Mouse (Mus musculus) left cerebral cortex, postnatal 36 days (tissue): ENCODE measurements around the gene Ifit2. TPM values are rescaled to one million over a fixed set of nuclear protein-coding genes. Genes with fewer than 3 reads are reported as not detected.
"Not testable (repeated sequence)": the region's sequence is repeated elsewhere in the genome, so short reads cannot be mapped to it uniquely, and the experiment has no call there.

Source experiments
- DNase-seq, 2 experiments: peaks; one replicate each; pipeline ENCODE4 v3.0.0; 2021 to 2022; ENCODE audit warnings: low spot score in 2 of 2, mixed read lengths in 1 of 2
- intact Hi-C: fragments of 180-260 bp; cut with DNase I; formaldehyde crosslinking; loops from one replicate; pipeline ENCODE4 v1.15.1; 2025
- total RNA-seq, 2 experiments: library from RNA; stranded (reverse); gene quantifications; 2 replicates each; pipeline ENCODE4 v1.2.3; 2021

Ifit2 gene
- total RNA-seq, 2 experiments from 2014 or later = 7.2 to 7.8 TPM

DNA sequence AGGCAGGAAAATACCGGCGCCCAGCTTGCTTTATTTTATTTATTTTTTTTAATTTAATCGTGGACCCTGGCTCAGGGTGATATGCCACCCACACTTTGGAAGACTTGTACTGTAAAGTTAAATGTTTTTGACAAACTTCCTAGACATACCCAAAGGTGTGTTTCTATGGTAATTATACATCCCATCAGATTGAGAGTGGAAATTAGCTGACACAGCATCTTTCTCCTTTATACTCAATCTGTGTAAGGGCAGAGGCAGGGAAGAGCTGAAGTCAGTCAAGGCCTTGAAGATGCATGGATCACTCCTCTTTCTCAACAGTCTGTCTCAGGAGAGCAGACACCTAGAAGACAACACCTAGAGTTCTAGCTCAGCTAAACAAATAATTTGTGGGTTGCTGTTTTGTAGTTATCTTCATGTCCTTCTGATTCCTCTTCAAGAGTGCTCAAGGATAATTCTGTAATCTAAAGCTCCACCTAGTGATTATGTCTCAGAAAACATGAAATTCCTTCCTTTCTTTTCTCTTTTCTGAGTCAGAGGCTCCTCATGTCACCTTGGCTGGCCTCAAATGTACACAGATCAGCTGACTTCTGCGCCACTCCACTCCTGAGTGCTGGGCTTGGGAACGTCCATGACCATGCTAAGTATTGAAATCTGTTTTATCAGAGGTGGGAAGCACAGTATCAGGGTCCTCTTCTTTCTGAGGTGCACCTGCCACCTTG is 35.4 kb downstream of the Ifit2 start:
- DNase-seq, intact Hi-C loops: not testable (repeated sequence)

GRCm38 (mm10) chr19:34587898-34588692 is 37.6 kb downstream of the Ifit2 start:
- intact Hi-C loops = not testable (repeated sequence)

DNA sequence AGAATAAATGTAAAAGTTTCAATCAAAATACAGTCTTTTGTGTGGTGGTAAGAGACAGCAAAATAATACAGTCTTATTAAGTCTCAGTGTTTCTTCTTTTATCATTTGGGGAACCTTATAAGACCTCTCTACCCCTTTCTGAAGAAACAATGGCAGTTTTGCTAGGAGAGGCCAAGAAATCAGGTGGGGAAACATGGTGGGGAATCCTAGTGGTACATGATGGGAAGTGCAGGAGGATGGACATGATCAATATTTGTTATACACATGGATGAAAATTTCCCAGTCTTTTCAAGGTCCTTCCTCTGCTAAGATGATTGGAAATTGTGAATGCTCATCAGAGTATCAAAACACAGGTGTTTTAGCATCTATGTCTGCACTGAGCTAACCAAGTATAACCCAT is 38.5 kb downstream of the Ifit2 start:
- intact Hi-C loops = no loop called here
- no peak for DNase-seq

More at GRCm38 (mm10) chr19:34587898-34588692, 37.6 kb downstream of the Ifit2 start:
- DNase-seq = not testable (repeated sequence)

DNA sequence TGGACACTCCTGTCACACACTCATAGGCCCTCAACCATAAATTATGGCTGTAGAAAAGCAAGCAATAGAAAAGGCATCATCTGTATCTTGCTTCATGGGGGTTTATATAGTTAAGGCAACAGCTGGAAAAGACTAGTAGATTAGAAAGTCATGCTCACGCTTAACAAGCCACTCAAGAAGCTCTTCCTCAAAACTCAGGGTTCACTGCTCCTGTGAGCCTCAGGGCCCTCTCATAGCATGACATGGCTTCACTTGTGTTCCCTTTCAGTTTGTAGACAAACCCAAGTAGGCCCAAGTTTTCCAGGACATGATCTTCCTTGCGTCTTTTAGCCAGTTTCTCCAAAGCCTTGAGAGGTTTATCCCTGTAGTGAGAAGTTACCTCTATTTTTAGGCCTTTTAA is 43.0 kb downstream of the Ifit2 start:
- no peak for DNase-seq
- intact Hi-C loops = no loop called here

- intact Hi-C loops, DNase-seq: not testable (repeated sequence)
Observed at GRCm38 (mm10) chr19:34594523-34594922, 44.0 kb downstream of the Ifit2 start.

- intact Hi-C loops = no loop called here
Observed at GRCm38 (mm10) chr19:34596811-34597210, 46.3 kb downstream of the Ifit2 start.

DNA sequence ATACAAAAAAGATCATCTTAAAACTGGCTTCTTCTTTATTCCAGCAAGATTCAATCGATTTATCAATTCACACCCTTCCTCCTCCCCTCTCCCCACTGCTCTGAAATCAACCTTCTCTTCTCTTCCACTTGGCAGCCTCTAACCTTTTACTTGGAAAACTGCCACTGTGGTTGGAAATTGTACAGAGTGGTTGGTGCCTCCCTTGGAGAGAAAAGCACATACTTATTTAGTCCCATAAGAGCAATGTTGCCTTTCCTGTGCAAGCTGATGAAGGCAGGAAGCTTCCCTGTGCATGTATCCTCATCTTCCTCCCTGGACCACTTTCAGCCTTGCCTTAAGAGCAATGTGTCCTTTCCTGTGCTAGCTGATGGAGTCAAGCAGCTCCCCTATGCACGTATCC is 47.8 kb downstream of the Ifit2 start:
- DNase-seq = no peak
- intact Hi-C loops = no loop called here

More at GRCm38 (mm10) chr19:34596811-34597210, 46.3 kb downstream of the Ifit2 start:
- no peak for DNase-seq

GRCm38 (mm10) chr19:34599250-34599649 is 48.8 kb downstream of the Ifit2 start:
- DNase-seq, intact Hi-C loops: not testable (repeated sequence)

DNA sequence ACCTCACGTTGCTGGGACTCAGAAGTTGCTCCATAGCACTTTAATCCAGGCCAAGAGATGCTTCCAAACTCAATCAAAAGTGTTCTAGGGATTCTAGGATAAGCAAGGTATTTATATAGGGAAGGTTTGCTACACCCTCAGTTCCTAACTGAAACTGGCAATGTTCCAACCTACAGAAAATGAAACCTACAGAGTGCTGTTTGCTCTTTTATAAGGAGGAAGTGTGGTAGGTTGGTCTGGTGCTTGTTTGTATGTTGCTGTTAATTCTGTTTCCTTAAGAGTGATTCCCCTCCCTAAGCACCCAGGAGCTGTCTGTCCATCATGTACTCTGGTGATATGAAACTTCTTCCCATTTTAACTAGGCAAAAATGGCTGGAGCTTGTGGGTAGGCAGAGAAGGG is 51.4 kb downstream of the Ifit2 start, which contains the start of gene Ifit1bl1:
Ifit1bl1 (minus strand) TSS at position 69 of the 400 bp plus-strand sequence.
- DNase-seq, intact Hi-C loops: not testable (repeated sequence)

GRCm38 (mm10) chr19:34605472-34605871 is 55.0 kb downstream of the Ifit2 start:
- DNase-seq = no peak
- intact Hi-C loops = no loop called here

GRCm38 (mm10) chr19:34607237-34608051 is 57.0 kb downstream of the Ifit2 start, which contains the start of gene Ifit3b:
Gene Ifit3b, plus strand, starts transcription at chr19:34607970.
- DNase-seq, intact Hi-C loops: not testable (repeated sequence)

DNA sequence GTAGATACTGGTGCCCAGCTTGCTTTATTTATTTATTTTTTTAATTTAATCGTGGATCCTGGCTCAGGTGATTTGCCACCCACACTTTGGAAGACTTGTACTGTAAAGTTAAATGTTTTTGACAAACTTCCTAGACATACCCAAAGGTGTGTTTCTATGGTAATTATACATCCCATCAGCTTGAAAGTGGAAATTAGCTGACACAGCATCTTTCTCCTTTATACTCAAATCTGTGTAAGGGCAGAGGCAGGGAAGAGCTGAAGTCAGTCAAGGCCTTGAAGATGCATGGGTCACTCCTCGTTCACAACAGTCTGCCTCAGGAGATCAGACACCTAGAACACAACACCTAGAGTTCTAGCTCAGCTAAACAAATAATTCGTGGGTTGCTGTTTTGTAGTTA is 59.6 kb downstream of the Ifit2 start:
- DNase-seq, intact Hi-C loops: not testable (repeated sequence)

GRCm38 (mm10) chr19:34612243-34613001 is 61.9 kb downstream of the Ifit2 start:
- DNase-seq, intact Hi-C loops: not testable (repeated sequence)

DNA sequence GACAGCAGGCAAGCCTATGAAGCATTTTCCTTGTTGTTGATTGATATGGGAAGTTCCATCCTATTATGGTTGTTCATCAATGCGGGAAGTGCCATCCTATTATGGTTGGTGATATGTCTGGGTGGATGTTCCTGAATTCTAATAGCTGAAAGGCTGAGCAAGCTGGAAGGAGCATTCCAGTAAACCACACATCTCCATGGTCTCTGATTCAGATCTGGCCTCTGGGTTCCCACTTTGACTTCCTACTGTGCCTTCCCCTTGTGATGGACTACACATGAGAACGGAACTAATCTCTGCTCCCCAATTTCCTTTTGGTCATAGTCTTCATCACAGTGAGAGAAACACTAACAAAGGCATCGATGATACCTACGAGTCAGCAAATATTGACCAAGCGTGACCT is 70.4 kb downstream of the Ifit2 start:
- intact Hi-C loops = no loop called here
- no peak for DNase-seq

DNA sequence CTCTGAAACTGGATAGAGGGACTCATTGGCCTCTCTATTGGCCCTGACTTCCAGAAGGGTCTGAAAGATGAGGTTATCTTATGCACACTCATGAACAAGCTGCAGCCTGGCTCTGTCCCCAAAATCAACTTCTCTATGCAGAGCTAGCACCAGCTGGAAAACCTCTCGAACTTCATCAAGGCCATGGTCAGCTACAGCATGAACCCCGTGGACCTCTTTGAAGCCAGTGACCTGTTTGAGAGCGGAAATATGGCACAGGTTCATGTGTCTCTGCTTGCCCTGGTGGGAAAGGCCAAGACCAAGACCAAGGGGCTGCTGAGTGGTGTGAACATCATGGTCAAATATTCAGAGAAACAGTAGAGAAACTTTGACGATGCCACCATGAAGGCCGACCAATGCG is 73.3 kb downstream of the Ifit2 start:
- intact Hi-C loops = no loop called here
- no peak for DNase-seq

GRCm38 (mm10) chr19:34624663-34625062 is 74.2 kb downstream of the Ifit2 start:
- no peak for DNase-seq
- intact Hi-C loops = no loop called here
